Mouse (Mus musculus): ENCODE results near the gene Dnaja2. TPM values are rescaled to one million over a fixed set of nuclear protein-coding genes. Genes with fewer than 3 reads are reported as not detected.

Gene Dnaja2
- total RNA-seq, 2 experiments from 2014 or later, result 184 to 213 TPM

DNA sequence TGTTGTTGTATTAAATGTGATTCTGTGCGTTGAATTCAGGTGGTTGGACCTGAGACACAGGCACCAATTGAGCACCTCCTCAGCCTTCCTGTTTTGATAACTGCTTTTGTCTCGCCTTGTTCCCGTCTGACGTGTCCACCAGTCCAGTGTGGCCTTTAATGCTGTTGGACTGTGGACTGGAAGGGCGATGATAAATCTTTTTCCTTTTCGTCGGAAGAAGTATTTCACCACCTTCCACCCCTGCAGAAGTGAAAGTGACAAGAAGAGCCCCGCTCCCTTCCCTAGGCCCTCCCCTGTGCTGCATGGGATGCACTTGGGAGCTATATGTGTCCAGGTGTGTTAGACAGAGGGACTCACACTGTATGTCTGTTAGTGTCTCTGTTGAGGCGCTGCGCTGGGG lies 54.7 kb downstream of the Dnaja2 start:
- no peak for DNase-seq

DNA sequence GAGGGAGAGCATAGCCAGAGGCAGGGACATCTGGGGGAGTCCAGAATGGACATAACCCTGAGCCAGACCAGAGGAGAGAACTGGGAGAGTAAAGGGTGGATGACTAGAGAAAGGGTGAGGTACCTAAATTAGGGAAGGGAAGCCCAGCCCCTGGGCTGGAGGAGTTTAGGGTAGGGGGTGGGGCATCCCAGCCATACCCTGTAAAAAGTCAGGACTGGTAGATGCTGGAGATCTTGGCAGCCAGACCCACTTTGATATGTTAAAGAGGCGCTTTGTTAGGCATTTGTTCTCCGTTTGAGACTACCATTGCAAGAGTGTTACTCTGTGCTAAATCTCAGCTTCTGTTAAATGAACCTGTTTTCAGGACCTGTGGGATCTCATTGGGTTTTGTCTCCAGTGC lies 56.6 kb downstream of the Dnaja2 start:
- no peak for DNase-seq

DNA sequence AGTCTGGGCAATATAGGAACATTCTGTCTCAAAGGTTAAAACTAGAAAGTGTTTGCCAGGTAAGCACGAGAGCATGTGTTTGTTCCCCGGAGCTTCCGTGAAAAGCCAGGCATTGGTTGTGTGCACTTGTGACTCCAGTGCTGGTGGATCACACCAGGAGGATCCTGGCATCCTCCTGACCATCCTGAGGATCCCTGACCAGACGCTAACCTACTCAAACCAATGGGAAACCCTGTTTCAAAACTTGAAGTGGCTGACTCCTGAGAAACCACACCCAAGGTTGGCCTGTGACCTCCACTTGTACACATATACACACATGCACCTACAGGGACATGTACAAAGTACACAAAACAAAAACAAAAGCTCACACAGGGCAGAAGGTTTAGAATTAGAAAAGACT lies 58.4 kb downstream of the Dnaja2 start:
- DNase-seq, result no peak

DNA sequence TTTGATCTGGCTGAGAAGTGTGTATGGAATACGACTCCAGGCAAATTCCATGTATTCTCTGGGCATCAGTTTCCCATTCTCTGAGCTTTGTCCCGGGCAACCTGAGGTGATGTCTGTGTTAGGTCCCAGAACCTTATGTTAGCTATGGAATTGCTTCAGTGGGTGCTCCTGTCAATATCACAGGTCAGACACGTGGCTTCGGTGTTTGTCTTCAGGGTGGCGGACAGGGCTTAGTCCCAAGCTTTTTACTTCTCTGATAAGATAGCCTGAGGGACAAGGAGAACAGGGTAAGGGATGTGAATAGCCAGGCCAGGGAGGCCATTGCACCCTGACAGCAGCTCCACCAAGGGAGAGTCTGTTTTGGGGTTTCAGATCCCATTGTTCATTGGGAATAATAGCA lies 59.0 kb downstream of the Dnaja2 start:
- DNase-seq, result no peak

DNA sequence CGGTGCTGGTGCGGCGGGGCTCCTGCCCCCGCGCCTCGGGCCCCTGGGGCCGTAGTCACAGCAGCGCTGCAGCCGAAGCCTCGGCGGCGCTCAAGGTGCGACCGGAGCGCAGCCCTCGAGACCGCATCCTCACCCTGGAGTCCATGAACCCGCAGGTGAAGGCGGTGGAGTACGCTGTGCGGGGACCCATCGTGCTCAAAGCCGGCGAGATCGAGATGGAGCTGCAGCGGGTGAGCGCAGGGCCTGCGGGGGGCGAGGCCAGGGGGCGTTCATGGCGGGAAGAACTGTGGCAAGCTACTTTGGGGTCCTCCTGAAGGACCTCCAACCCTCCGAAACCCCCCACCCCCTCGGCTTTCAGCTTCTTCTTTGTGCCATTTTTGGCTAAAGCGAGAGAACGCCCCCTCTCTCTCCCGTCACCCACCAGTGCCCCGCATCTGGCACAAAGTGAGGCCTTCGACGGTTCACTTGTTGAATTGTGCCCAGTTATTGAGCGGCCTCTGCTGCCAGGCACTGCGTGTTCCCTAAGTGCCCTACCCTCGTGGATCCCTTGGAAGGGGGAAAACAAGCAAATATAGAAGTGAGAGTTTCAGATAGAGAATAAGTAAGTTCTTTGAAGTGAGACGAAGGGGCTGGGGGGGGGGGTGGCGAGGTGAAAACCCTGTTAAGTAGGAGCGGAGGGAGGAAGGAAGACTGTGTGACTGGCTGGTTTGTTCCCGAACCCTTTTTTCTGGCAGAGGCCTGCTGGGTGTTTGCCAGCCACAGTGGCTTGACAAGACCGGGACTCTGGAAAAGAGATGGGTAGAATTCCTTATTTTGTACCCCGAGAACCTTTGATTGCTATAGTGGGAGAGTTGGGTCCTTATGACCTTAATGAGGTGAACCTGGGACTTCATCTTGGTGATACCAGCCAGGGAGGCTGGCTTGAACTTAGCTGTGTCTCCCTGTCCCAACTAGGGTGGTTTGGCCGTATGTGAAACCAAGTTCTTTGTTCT lies 61.9 kb downstream of the Dnaja2 start:
- peak; percentile 56 to 60 for DNase-seq

DNA sequence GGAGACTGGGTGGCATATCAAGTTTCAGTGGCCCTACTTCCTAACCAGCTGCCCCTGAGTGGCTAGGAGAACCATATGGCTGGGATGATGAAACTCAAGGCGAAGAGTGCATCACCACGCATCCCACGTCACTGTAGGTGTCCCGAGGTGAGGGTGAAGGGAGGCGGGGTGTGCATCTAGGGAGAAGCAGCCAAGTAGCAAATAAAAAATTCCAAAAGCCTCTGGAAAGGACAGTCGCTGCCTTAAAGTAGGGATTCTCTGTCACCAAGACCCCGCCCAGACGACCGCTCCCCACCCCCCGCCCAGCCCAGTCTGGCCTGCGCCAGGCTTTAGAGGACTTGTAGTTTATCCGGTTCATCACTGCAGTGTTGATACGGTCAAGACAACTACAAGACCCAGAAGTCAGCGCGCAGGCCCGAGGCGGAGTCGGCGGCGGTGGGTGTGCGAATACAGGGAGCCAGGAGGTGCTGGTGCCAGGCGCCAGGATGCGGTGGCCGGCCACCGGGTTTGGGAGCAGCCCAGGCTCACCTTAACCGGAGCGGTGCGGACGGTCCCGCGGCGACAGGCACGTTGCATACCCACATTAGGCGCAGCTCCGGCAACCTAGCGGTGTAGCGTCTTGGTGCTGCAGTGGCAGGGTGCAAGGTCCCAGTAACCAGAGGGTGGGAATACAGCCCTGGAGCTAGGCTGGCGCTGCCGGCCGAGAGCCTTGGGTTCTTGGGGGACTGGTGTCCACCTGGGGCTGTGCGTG lies 62.8 kb downstream of the Dnaja2 start, which contains the start of gene Gpt2:
Gene Gpt2 (plus strand): TSS at position 452 of the 751 bp plus-strand sequence.
- DNase-seq, result peak; percentile 93

DNA sequence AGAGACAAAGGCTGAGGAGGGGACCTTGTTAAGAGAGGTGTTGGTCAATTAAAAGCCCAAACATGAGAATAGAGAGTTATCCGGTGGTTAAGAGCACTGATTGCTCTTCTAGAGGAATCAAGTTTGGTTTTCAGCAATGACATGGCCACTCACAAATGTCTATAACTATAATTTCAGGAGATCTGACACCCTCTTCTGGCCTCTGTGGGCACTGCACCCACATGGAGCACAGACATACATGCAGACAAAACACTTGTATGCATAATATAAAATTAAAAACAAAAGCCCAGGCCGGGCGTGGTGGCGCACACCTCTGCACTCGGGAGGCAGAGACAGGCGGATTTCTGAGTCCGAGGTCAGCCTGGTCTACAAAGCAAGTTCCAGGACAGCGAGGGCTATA lies 65.6 kb downstream of the Dnaja2 start:
- no peak for DNase-seq

DNA sequence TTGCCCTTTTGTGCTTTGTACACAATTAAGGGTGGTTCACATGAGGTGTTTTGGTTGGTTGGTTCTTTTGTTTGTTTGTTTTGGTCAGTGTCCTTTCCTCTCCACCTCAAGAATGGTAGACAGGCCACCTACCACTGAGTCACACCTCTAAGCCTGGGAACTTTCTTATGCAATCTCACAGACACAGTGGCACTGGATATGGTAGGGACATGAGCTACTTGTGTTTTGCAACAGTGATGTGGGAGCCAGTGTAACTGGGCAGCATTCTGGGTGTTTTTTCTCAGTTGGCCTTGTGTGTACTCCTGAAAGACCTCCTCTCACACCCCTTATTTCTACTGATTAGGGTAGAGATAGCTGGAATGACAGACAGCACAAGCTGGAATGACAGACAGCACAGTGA lies 66.5 kb downstream of the Dnaja2 start:
- no peak for DNase-seq

DNA sequence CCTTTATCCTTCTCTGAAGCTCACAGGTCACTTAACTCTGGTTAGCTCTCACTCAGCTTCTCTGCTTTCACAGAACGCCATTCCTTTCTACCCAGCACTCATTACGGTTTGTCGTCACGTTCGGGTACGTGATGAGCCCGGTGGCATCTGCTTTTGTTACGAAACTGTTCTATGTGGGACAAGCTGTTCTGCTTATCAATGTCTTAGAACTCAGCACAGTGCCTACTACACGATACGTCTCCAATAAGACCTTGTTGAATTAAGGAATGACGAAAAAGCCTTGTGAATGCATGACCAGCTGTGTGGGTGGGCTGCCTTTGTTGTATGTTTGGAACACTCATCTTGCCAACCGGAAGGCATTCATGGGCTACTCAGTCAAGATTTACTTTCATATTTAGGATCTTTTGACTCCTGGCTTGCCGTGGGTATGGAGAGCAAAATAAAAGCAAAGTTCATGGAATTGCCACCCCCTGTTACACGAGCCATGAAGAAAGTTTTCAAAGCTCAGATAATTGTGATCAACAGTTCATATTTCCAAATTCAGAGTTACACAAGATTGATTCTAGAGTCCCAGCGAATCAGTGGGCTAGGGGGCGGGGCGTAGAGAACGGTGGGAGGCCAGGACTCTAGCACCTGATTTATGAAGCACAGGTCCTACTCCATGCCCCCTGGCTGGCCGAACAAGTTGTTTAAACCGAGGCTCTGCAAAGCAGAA lies 67.1 kb downstream of the Dnaja2 start:
- DNase-seq, result peak; percentile 23 to 40

Other genes with a start within 250 kb of the Dnaja2 start
- gene Mylk3, start 169.0 kb downstream of the Dnaja2 start, total RNA-seq (2021), result 1 to 10 TPM; 1.6 to 2.0 TPM
- 10 to 100 TPM; 16.8 to 17.1 TPM for gene 4921524J17Rik, start 122.5 kb downstream of the Dnaja2 start, total RNA-seq (2021)
- 10 to 100 TPM; 75.5 to 86.1 TPM for gene Gpt2, start 62.8 kb downstream of the Dnaja2 start, total RNA-seq (2021)
- gene Neto2, start 145.6 kb upstream of the Dnaja2 start, total RNA-seq (2021), result 10 to 100 TPM; 42.4 to 47.9 TPM